Mouse (Mus musculus) heart, embryonic 14.5 days (tissue): Measurements from ENCODE around the gene Kcna2. TPM values are rescaled to one million over a fixed set of nuclear protein-coding genes. Genes with fewer than 3 reads are reported as not detected.

Experiments
- ATAC-seq: fragments of 200-750 bp; cut with Nextera tagmentation; 2 replicates; pipeline ENCODE4 v1.8.0; 2017; ENCODE audit warnings: low read depth, moderate TSS enrichment; ENCODE audit not compliant: insufficient number of reproducible peaks, insufficient read depth, low FRiP score
- H3K27ac ChIP-seq, 2 experiments: fragments of 200-500 bp in 1 of 2; fragments of 300-500 bp in 1 of 2; sonication (generic) in 1 of 2; replicated peaks in 1 of 2; 2 replicates each; pipeline ENCODE4 v1.5.1; 2012 to 2014; ENCODE audit warnings: low read depth in 2 of 2, low read length in 2 of 2, control low read depth in 1 of 2, mild to moderate bottlenecking in 1 of 2, mixed read lengths in 1 of 2; ENCODE audit not compliant: control insufficient read depth in 1 of 2, insufficient read depth in 1 of 2
- H3K27me3 ChIP-seq: fragments of 300-500 bp; sonication (generic); 2 replicates; pipeline ENCODE4 v1.6.1; 2014; ENCODE audit warnings: mild to moderate bottlenecking, low read length, control low read depth; ENCODE audit not compliant: control insufficient read depth, insufficient read depth
- H3K36me3 ChIP-seq: fragments of 300-500 bp; sonication (generic); 2 replicates; pipeline ENCODE4 v1.6.1; 2014; ENCODE audit warnings: mild to moderate bottlenecking, control low read depth, low read length, mixed read lengths; ENCODE audit not compliant: control insufficient read depth, insufficient read depth
- H3K4me1 ChIP-seq, 2 experiments: fragments of 200-500 bp in 1 of 2; fragments of 300-500 bp in 1 of 2; sonication (generic) in 1 of 2; 2 replicates each; pipeline ENCODE4 v1.6.1; 2012 to 2014; ENCODE audit warnings: low read length in 2 of 2, control low read depth in 1 of 2, mixed read lengths in 1 of 2; ENCODE audit not compliant: control insufficient read depth in 2 of 2, insufficient read depth in 2 of 2
- H3K4me2 ChIP-seq: fragments of 300-500 bp; sonication (generic); 2 replicates; pipeline ENCODE4 v1.6.1; 2014; ENCODE audit warnings: mild to moderate bottlenecking, low read length
- H3K4me3 ChIP-seq, 2 experiments: fragments of 200-500 bp in 1 of 2; fragments of 300-500 bp in 1 of 2; sonication (generic) in 1 of 2; 2 replicates each; pipeline ENCODE4 v1.5.1; 2012 to 2014; ENCODE audit warnings: low read length in 2 of 2, mild to moderate bottlenecking in 2 of 2, control low read depth in 1 of 2, low read depth in 1 of 2, moderate library complexity in 1 of 2; ENCODE audit not compliant: control insufficient read depth in 1 of 2, insufficient read depth in 1 of 2
- H3K9ac ChIP-seq: fragments of 300-500 bp; sonication (generic); 2 replicates; pipeline ENCODE4 v1.6.1; 2014; ENCODE audit warnings: mild to moderate bottlenecking, low read length
- H3K9me3 ChIP-seq: fragments of 300-500 bp; sonication (generic); 2 replicates; pipeline ENCODE4 v1.6.1; 2016; ENCODE audit warnings: low read length, control low read depth; ENCODE audit not compliant: control insufficient read depth
- WGBS: fragments of 180-500 bp; shearing (Covaris S2); extraction: QIAGEN DNeasy Blood & Tissue Kit; methylation state at CpG from one replicate; pipeline ENCODE4 v1.1.7; 2014; 5-methylcytosine and 5-hydroxymethylcytosine counted together
- polyA plus RNA-seq: library from polyadenylated mRNA; unstranded; fragments of >200 nt; fragmentation: Nextera tagmentation; extraction: Ambion mirVana; gene quantifications from 2 replicates; pipeline ENCODE4 v1.2.1, GENCODE M21; 2014

Gene Kcna2
- polyA plus RNA-seq, 1 experiment from 2014 or later: 0.05 TPM

DNA sequence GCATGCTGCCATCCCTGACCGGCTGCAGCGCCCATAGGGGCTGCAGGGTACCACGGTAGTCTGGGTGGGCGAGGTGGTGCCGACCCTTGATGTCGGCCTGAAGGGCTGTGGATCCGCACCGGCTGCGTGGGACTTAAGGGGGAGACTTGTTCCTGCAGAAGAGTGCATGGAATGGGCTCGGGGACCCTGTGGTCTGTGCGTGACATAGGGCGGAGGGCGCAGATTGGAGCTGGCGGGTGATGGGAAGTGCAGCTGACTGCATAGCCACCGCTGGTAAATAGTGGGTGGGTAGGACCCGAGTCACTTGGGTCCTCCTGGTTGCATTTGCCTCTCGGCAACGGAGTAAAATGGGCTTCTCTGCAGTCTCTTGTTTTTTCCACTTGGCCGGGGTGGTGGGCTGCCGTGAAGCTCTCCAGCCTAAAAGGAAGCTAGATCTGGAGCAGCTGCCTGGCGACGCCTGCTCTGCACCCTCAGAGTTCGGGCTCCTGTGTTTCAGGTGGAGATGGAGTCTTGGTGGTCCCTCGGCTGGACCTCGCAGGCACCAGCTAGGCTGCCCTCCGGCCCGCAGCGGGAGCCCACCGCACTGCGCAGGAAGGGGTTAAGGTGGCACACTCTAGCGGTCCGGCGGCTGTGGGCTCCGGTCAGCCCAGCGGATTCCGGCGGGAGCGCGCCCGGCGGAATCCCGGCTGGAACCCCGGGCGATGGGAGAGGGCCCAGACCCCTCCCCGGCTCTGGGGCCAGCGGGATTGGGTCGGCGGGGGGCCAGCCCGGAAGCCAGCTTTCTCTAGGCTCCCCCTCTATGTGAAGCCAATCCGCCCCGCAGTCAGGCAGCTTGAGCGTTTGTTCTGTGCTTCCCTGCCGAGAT lies 1.1 kb downstream of the Kcna2 start:
- under 1% methylated on average over 53 of the region's 53 CpGs for WGBS
- H3K27me3 ChIP-seq: peaks cover 62% of the 10 kb centered on the region
- ATAC-seq: no peak; the same call in 1 of the 2 replicates
- H3K36me3 ChIP-seq: no peaks in the 10 kb centered on the region
- H3K9ac ChIP-seq: peak overlapping the region; percentile 68
- H3K4me1 ChIP-seq: peaks cover 4 to 11% of the 10 kb centered on the region in 2 experiments; a peak in 3 of 4 replicates
- peak overlapping the region; percentile 50 to 53 for H3K4me3 ChIP-seq
- H3K9me3 ChIP-seq: no peaks in the 10 kb centered on the region
- peak overlapping the region; percentile 99 for H3K4me2 ChIP-seq
- no peak overlapping the region for H3K27ac ChIP-seq

DNA sequence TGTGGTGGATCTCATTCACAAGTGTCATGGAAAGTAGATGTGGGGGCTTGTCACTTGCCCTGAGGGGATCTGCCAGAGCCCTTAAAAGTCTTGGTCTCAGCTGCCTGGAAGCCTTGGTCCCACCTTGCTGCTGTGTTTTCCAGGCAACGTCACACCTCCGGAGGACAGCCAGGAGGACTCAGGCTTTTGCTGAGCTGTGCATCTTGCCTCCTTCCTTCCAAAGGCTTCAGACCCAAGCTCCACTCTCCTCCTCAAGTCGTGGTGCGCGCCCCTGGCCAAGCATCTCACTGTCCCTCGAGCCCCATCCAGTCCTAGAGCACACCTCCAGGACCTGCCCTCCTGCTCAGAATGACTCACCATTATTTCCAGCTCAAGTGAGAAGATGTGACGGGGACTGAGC lies 2.1 kb downstream of the Kcna2 start:
- Histone ChIP-seq H3K4me2 (peak overlapping the region; percentile 99; the same call in 1 of the 2 replicates), H3K27ac (no peak overlapping the region), H3K27me3 (peaks cover 62% of the 10 kb centered on the region), H3K4me3 (no peak overlapping the region), H3K4me1 (peaks cover 4 to 11% of the 10 kb centered on the region in 2 experiments; a peak in 3 of 4 replicates), H3K9me3 (no peaks in the 10 kb centered on the region), H3K36me3 (no peaks in the 10 kb centered on the region), H3K9ac (no peak overlapping the region)
- ATAC-seq: no peak
- 58% methylated on average over 7 of the region's 7 CpGs for WGBS

DNA sequence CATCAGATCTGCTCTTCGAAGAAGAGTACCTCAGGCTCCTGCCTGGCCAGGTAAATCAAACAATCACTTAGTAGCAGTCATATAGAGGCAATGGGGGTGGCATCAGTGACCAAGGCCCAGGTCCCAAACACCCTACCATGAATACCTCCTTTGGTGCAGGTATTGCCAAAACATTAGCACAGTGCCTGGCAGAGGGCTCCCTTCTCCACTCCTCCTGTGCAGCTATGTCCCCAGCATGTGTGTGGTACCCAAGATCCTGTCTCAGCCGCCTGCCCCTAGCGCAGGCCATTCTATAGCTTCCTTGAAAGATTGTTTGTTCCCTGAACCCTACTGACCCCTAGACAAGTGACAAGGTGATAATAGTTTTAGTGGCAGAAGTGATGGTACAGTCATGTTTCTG lies 2.5 kb downstream of the Kcna2 start:
- H3K27ac ChIP-seq: no peak overlapping the region
- H3K9ac ChIP-seq: no peak overlapping the region
- ATAC-seq: no peak
- no peak overlapping the region for H3K4me2 ChIP-seq
- no peak overlapping the region for H3K4me3 ChIP-seq
- peaks cover 4 to 11% of the 10 kb centered on the region in 2 experiments; a peak in 3 of 4 replicates for H3K4me1 ChIP-seq
- 76% methylated on average over 3 of the region's 3 CpGs for WGBS
- no peaks in the 10 kb centered on the region for H3K9me3 ChIP-seq
- H3K27me3 ChIP-seq: peaks cover 62% of the 10 kb centered on the region
- H3K36me3 ChIP-seq: no peaks in the 10 kb centered on the region

DNA sequence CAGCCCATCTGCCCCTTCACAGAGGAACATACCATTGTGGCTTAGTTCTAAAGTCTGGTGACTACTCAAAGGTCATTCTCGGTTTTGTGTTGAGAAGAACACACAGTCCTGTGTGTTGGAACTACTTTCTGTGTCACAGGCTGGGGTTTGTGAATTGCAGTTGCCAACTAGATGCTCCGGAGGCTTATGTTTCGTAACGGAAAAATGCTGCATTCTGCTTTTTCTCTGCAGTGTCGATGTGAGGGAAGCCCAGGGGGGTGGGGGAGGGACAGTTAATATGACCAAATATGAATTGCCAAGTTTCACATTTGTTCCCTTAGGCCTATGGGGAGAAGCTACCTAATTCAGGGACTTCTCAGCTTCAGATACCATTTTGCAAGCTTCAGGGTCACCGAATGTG lies 5.0 kb downstream of the Kcna2 start:
- ATAC-seq: no peak

DNA sequence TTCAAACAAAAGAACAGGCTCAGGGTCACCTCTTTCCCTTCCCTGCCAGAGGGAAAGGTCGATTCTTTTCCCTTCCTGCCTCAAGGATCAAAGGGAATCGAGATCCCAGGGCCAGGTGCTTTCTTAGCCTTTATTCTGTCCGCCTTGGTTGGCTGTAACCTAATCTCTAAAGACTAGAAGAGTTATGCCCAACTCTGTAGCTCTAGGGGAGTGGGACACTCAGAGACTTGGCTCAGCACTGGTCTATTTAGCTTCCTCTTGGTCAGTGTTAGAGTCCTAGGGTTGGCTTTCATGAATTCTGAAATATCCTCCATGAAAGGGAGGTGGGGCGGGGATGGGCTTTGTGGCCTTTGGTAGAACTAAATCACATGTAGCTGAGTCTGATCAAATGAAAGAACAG lies 11.6 kb downstream of the Kcna2 start:
- Histone ChIP-seq H3K4me3 (no peak overlapping the region), H3K4me2 (no peak overlapping the region), H3K36me3 (no peaks in the 10 kb centered on the region), H3K27ac (no peak overlapping the region), H3K9me3 (no peaks in the 10 kb centered on the region), H3K4me1 (no peaks in the 10 kb centered on the region), H3K9ac (no peak overlapping the region), H3K27me3 (no peaks in the 10 kb centered on the region)
- WGBS: 43% methylated on average over 4 of the region's 4 CpGs
- no peak for ATAC-seq

More for the DNA sequence above, 5.0 kb downstream of the Kcna2 start:
- H3K9me3 ChIP-seq: no peaks in the 10 kb centered on the region
- no peaks in the 10 kb centered on the region for H3K36me3 ChIP-seq
- H3K4me3 ChIP-seq: no peak overlapping the region
- H3K27ac ChIP-seq: no peak overlapping the region
- no peak overlapping the region for H3K9ac ChIP-seq
- H3K4me1 ChIP-seq: peaks cover 3 to 7% of the 10 kb centered on the region in 2 experiments; a peak in 3 of 4 replicates
- H3K4me2 ChIP-seq: no peak overlapping the region
- 68% methylated on average over 6 of the region's 6 CpGs for WGBS
- peaks cover 40% of the 10 kb centered on the region for H3K27me3 ChIP-seq

DNA sequence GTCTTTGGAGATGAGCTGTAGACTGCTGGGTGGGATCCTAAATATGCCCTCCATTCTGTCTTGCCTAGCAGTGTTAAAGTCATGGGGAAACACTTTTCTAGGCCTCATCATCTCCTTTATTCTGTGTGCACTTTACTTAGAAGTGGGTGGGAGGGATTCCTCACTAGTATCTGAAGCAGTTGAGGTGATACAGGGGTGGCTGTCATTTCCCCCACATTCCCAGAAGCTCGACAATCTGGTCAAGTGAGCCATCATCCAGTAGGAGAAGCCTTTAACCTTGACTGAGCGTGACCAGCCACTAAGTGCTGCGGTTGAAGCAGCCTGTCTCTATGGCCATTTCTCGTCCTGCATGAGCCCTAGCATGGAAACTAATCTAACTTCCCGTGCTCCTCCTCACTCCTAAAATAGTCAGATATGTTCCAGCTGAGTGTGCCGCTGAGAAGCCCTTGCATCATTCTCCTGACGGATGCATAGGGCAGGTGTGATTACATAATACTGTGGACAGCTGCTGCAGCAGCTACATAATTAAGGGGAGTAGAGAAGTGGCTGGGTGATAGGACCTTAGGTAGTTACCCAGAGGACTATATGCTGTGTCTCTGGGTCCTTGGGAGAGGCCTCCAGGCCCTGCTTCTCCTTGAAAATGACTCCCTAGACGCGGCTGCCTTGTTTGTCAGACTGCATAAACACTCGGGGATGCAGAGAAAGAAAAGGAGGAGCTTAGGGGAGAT lies 12.2 kb downstream of the Kcna2 start:
- no peak for ATAC-seq
- H3K9me3 ChIP-seq: no peaks in the 10 kb centered on the region
- H3K27ac ChIP-seq: no peak overlapping the region
- H3K4me3 ChIP-seq: no peak overlapping the region
- no peak overlapping the region for H3K9ac ChIP-seq
- WGBS: 52% methylated on average over 10 of the region's 10 CpGs
- H3K36me3 ChIP-seq: no peaks in the 10 kb centered on the region
- no peaks in the 10 kb centered on the region for H3K4me1 ChIP-seq
- H3K27me3 ChIP-seq: no peaks in the 10 kb centered on the region
- H3K4me2 ChIP-seq: no peak overlapping the region

DNA sequence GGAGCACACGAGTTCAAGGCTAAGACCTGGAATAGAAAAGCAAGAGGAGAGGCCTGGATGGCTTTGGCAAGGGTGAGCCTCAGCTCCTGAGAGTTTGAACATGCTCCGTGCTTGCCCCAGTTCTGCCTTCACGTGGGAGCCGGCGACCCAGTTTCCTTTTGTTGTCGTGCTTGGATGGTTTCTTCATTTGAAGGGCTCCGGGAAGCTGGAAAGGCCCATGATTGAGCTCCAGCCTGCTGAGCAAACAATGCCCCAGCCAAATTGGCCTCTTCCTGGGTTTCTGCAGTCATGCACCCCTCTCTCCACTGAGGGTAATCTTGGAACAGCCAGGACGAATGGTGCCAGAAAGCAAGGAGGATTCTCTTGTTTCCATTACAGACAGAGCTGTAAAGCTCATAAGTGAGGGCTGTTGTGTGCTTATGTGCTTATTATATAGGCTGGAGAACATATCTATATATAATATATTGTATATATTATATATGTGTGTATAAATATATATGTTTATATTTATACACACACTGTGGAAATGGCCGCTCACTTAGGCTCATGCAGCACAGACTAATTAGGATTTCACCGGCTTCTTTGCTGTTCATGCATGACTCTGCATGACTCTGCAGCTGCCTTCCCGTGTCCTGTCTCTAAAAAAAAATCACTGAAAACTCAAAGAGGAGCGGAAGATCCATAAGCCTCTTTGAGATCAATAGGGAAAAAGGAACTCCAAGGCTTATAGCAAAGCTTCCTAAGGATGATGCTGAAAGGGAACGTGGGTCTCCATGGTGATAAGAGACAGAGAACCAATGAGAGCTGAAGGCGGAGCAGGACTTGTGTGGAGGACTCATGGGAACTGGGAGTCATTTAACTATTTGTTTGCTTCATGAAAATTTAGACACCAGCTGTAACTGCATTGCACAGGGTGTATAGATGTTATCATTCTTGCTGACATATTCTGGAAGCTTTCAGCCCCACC lies 13.1 kb downstream of the Kcna2 start:
- ATAC-seq: no peak
- Histone ChIP-seq H3K27ac (no peak overlapping the region), H3K9me3 (no peaks in the 10 kb centered on the region), H3K4me3 (no peak overlapping the region), H3K4me2 (no peak overlapping the region), H3K4me1 (no peaks in the 10 kb centered on the region), H3K36me3 (no peaks in the 10 kb centered on the region), H3K9ac (no peak overlapping the region), H3K27me3 (0 out of 2 replicates have a peak, but pooled peaks cover 4% of the 10 kb centered on the region)
- WGBS: 68% methylated on average over 14 of the region's 14 CpGs
